In genomic region chr14:55826142-55826541, GRCm38 (mm10) we compare ENCODE assay signal across 10 mouse cellular contexts. TPM values are rescaled to one million over a fixed set of nuclear protein-coding genes. Genes with fewer than 3 reads are reported as not detected.
DNase-seq lines count a peak whose midpoint lies in the region; ATAC-seq and TF ChIP-seq lines count a peak whose summit lies in the region.
"Had no signal": no experiment of that assay in that cellular context is flagged by ENCODE, and none has a peak within 500 bp of the region (broad histone marks: within the 10 kb centered on the region; RNA-seq: fewer than 3 reads in every experiment).

No protein-coding gene starts in this region.

- no peak for TF ChIP-seq CTCF in kidney, postnatal 0 days (IDR thresholded peaks at IDR 0.05; ENCODE audit: low read depth)

- H3K27me3 ChIP-seq in kidney, postnatal 0 days (ENCODE audit: insufficient read depth, low read length): no peaks in the 10 kb centered on the region
- H3K27me3 ChIP-seq in embryonic facial prominence, embryonic 14.5 days (replicated peaks; ENCODE audit: control insufficient read depth, insufficient read depth, low read length): no peaks in the 10 kb centered on the region
- H3K27me3 ChIP-seq in hindbrain, embryonic 12.5 days: peaks cover 18% of the 10 kb centered on the region
- H3K27me3 ChIP-seq in midbrain, embryonic 14.5 days (ENCODE audit: control insufficient read depth, insufficient read depth, low read length): peaks cover 16% of the 10 kb centered on the region
- H3K27me3 ChIP-seq: Patski had no signal

- no peak for ATAC-seq in kidney, postnatal 0 days (replicated peaks; ENCODE audit: low FRiP score, low read depth)
- no peak for ATAC-seq in embryonic facial prominence, embryonic 14.5 days (ENCODE audit: low read depth)
- ATAC-seq in hindbrain, embryonic 12.5 days (ENCODE audit: low FRiP score): no peak
- ATAC-seq in midbrain, embryonic 14.5 days (ENCODE audit: low FRiP score, low TSS enrichment): no peak
- ATAC-seq: Patski had no signal

- peak overlapping the region; percentile 73 for H3K4me3 ChIP-seq in kidney, postnatal 0 days (replicated peaks; ENCODE audit: low read depth, low read length)
- peak overlapping the region; percentile 60 for H3K4me3 ChIP-seq in embryonic facial prominence, embryonic 14.5 days (ENCODE audit: low read depth, low read length)
- H3K4me3 ChIP-seq in hindbrain, embryonic 12.5 days: peak overlapping the region; percentile 62
- peak overlapping the region; percentile 40 for H3K4me3 ChIP-seq in midbrain, embryonic 14.5 days (replicated peaks; ENCODE audit: low read depth, low read length)

- peak overlapping the region; percentile 84 for H3K9ac ChIP-seq in kidney, postnatal 0 days (ENCODE audit: low read depth, low read length)
- peak overlapping the region; percentile 82 for H3K9ac ChIP-seq in embryonic facial prominence, embryonic 14.5 days (ENCODE audit: low read depth, low read length)
- H3K9ac ChIP-seq in hindbrain, embryonic 12.5 days: peak overlapping the region; percentile 76
- peak overlapping the region; percentile 31; the same call in 1 of the 2 replicates for H3K9ac ChIP-seq in midbrain, embryonic 14.5 days (replicated peaks; ENCODE audit: low read length)
- H3K9ac ChIP-seq: liver, embryonic 14.5 days had no signal

- no peaks in the 10 kb centered on the region for H3K9me3 ChIP-seq in kidney, postnatal 0 days (replicated peaks; ENCODE audit: low read length)
- no peaks in the 10 kb centered on the region for H3K9me3 ChIP-seq in embryonic facial prominence, embryonic 14.5 days (ENCODE audit: control insufficient read depth, low read length)
- H3K9me3 ChIP-seq in hindbrain, embryonic 12.5 days (replicated peaks): no peaks in the 10 kb centered on the region
- H3K9me3 ChIP-seq in midbrain, embryonic 14.5 days (ENCODE audit: control insufficient read depth, low read length): no peaks in the 10 kb centered on the region

- H3K36me3 ChIP-seq in kidney, postnatal 0 days (ENCODE audit: insufficient read depth, low read length): peaks cover 10% of the 10 kb centered on the region; the same call in 1 of the 2 replicates
- peaks cover 50% of the 10 kb centered on the region for H3K36me3 ChIP-seq in embryonic facial prominence, embryonic 14.5 days (ENCODE audit: control insufficient read depth, insufficient read depth, low read length)
- 0 out of 2 replicates have a peak, but pooled peaks cover 6% of the 10 kb centered on the region for H3K36me3 ChIP-seq in hindbrain, embryonic 12.5 days
- H3K36me3 ChIP-seq in midbrain, embryonic 14.5 days (ENCODE audit: control insufficient read depth, insufficient read depth, low read length): no peaks in the 10 kb centered on the region

- DNase-seq in kidney, postnatal 0 days (ENCODE audit: low spot score): no peak
- no peak for DNase-seq in kidney, adult 9 months
- no peak for DNase-seq in embryonic facial prominence, embryonic 14.5 days (ENCODE audit: low spot score)
- DNase-seq in midbrain, embryonic 14.5 days: no peak
- no peak for DNase-seq in T-cell, adult 2 months (ENCODE audit: low spot score)
- DNase-seq in retina, postnatal 1 day: no peak
- no peak for DNase-seq in gastrocnemius, adult 8-10 months (ENCODE audit: low spot score in 2 of 2)

- 6% methylated on average over 15 of the region's 15 CpGs for WGBS in kidney, postnatal 0 days
- 3% methylated on average over 13 of the region's 15 CpGs for WGBS in embryonic facial prominence, embryonic 14.5 days
- 3% methylated on average over 15 of the region's 15 CpGs for WGBS in hindbrain, embryonic 12.5 days
- 4% methylated on average over 15 of the region's 15 CpGs for WGBS in midbrain, embryonic 14.5 days

- H3K4me1 ChIP-seq in kidney, postnatal 0 days (replicated peaks; ENCODE audit: insufficient read depth, low read length): peaks cover 23% of the 10 kb centered on the region
- peaks cover 18% of the 10 kb centered on the region for H3K4me1 ChIP-seq in embryonic facial prominence, embryonic 14.5 days (ENCODE audit: control insufficient read depth, insufficient read depth, low read length)
- peaks cover 50% of the 10 kb centered on the region for H3K4me1 ChIP-seq in hindbrain, embryonic 12.5 days
- H3K4me1 ChIP-seq in midbrain, embryonic 14.5 days (ENCODE audit: control insufficient read depth, insufficient read depth, low read length): peaks cover 26% of the 10 kb centered on the region

- H3K4me2 ChIP-seq in kidney, postnatal 0 days (ENCODE audit: low read length): peak overlapping the region; percentile 95
- H3K4me2 ChIP-seq in embryonic facial prominence, embryonic 14.5 days (ENCODE audit: low read depth, low read length): peak overlapping the region; percentile 88
- peak overlapping the region; percentile 91 for H3K4me2 ChIP-seq in hindbrain, embryonic 12.5 days (replicated peaks)
- peak overlapping the region; percentile 74 for H3K4me2 ChIP-seq in midbrain, embryonic 14.5 days (ENCODE audit: low read length)

- no peak overlapping the region for H3K27ac ChIP-seq in kidney, postnatal 0 days
- H3K27ac ChIP-seq in embryonic facial prominence, embryonic 14.5 days (replicated peaks; ENCODE audit: low read depth, low read length): peak overlapping the region; percentile 98
- H3K27ac ChIP-seq in hindbrain, embryonic 12.5 days: no peak overlapping the region; the same call in 1 of the 2 replicates
- H3K27ac ChIP-seq in midbrain, embryonic 14.5 days (replicated peaks; ENCODE audit: low read depth, low read length): no peak overlapping the region
- H3K27ac ChIP-seq: liver, embryonic 14.5 days had no signal

RNA-seq across cellular contexts. Expression of gene Nfatc4, which starts 3.2 kb away (rescaled TPM):
- 16.8 and 19.7 TPM in 2 replicates for polyA plus RNA-seq in kidney, postnatal 0 days (2015; fragmentation: Nextera tagmentation; extraction: Ambion mirVana)
- polyA plus RNA-seq in embryonic facial prominence, embryonic 14.5 days (2014; fragmentation: Nextera tagmentation; extraction: Ambion mirVana): 56.5 and 74.7 TPM in 2 replicates
- polyA plus RNA-seq in hindbrain, embryonic 12.5 days (2016; fragmentation: Nextera tagmentation; extraction: Ambion mirVana): 42.4 and 45.2 TPM in 2 replicates
- 6.2 and 8.7 TPM in 2 replicates for polyA plus RNA-seq in midbrain, embryonic 14.5 days (2014; fragmentation: Nextera tagmentation; extraction: Ambion mirVana)
- total RNA-seq in gastrocnemius, adult 8-10 months (2022): 1 to 10 TPM; 1.9 to 3.3 (median 2.5) TPM

RNA-seq across cellular contexts. Expression of gene Nynrin, which starts 27.7 kb away (rescaled TPM):
- 8.4 and 8.9 TPM in 2 replicates for polyA plus RNA-seq in kidney, postnatal 0 days (2015; fragmentation: Nextera tagmentation; extraction: Ambion mirVana)
- polyA plus RNA-seq in embryonic facial prominence, embryonic 14.5 days (2014; fragmentation: Nextera tagmentation; extraction: Ambion mirVana): 15.6 and 19.5 TPM in 2 replicates
- polyA plus RNA-seq in hindbrain, embryonic 12.5 days (2016; fragmentation: Nextera tagmentation; extraction: Ambion mirVana): 30.4 and 35.8 TPM in 2 replicates
- 6.5 and 11.2 TPM in 2 replicates for polyA plus RNA-seq in midbrain, embryonic 14.5 days (2014; fragmentation: Nextera tagmentation; extraction: Ambion mirVana)
- total RNA-seq in gastrocnemius, adult 8-10 months (2022): 1 to 10 TPM; 1.2 to 3.6 (median 1.9) TPM
- polyA plus RNA-seq: Patski had no signal

RNA-seq across cellular contexts. Expression of gene Ripk3, which starts 37.5 kb away (rescaled TPM):
- polyA plus RNA-seq in kidney, postnatal 0 days (2015; fragmentation: Nextera tagmentation; extraction: Ambion mirVana): 20.4 and 24.7 TPM in 2 replicates
- 32.0 and 35.3 TPM in 2 replicates for polyA plus RNA-seq in embryonic facial prominence, embryonic 14.5 days (2014; fragmentation: Nextera tagmentation; extraction: Ambion mirVana)
- 10.8 and 13.5 TPM in 2 replicates for polyA plus RNA-seq in hindbrain, embryonic 12.5 days (2016; fragmentation: Nextera tagmentation; extraction: Ambion mirVana)
- polyA plus RNA-seq in midbrain, embryonic 14.5 days (2014; fragmentation: Nextera tagmentation; extraction: Ambion mirVana): 0.77 and 1.8 TPM in 2 replicates
- total RNA-seq in gastrocnemius, adult 8-10 months (2022): 1 to 10 TPM in 3 of 4 experiments, not detected in 1; 1.0 to 1.3 (median 1.3) TPM

RNA-seq across cellular contexts. Expression of gene Adcy4, which starts 42.2 kb away (rescaled TPM):
- 10.0 and 10.6 TPM in 2 replicates for polyA plus RNA-seq in kidney, postnatal 0 days (2015; fragmentation: Nextera tagmentation; extraction: Ambion mirVana)
- polyA plus RNA-seq in embryonic facial prominence, embryonic 14.5 days (2014; fragmentation: Nextera tagmentation; extraction: Ambion mirVana): 13.4 and 16.2 TPM in 2 replicates
- polyA plus RNA-seq in hindbrain, embryonic 12.5 days (2016; fragmentation: Nextera tagmentation; extraction: Ambion mirVana): 15.7 and 19.5 TPM in 2 replicates
- polyA plus RNA-seq in midbrain, embryonic 14.5 days (2014; fragmentation: Nextera tagmentation; extraction: Ambion mirVana): 2.4 and 3.2 TPM in 2 replicates
- total RNA-seq in gastrocnemius, adult 8-10 months (2022): 1 to 10 TPM; 3.4 to 7.1 (median 3.6) TPM
- polyA plus RNA-seq: Patski had no signal

RNA-seq across cellular contexts. Expression of gene Cbln3, which starts 58.0 kb away (rescaled TPM):
- 0.20 and 0.28 TPM in 2 replicates for polyA plus RNA-seq in kidney, postnatal 0 days (2015; fragmentation: Nextera tagmentation; extraction: Ambion mirVana)
- polyA plus RNA-seq in embryonic facial prominence, embryonic 14.5 days (2014; fragmentation: Nextera tagmentation; extraction: Ambion mirVana): 0.25 and 0.50 TPM in 2 replicates
- 0.05 and 0.35 TPM in 2 replicates for polyA plus RNA-seq in hindbrain, embryonic 12.5 days (2016; fragmentation: Nextera tagmentation; extraction: Ambion mirVana)
- 0.19 and 0.20 TPM in 2 replicates for polyA plus RNA-seq in midbrain, embryonic 14.5 days (2014; fragmentation: Nextera tagmentation; extraction: Ambion mirVana)
- not detected for total RNA-seq in gastrocnemius, adult 8-10 months (2022)

Comparison
In these comparisons a context has a peak if more than half of its experiments do, and no peak if none do; other contexts are left out.
1. H3K9ac ChIP-seq: peak in every context shown above with its lines; median percentile 84 in kidney, postnatal 0 days; 82 in embryonic facial prominence, embryonic 14.5 days; 76 in hindbrain, embryonic 12.5 days; 31 in midbrain, embryonic 14.5 days.